Mouse (Mus musculus): Measurements from ENCODE around the gene Cd200r1.

Cd200r1 gene

DNA sequence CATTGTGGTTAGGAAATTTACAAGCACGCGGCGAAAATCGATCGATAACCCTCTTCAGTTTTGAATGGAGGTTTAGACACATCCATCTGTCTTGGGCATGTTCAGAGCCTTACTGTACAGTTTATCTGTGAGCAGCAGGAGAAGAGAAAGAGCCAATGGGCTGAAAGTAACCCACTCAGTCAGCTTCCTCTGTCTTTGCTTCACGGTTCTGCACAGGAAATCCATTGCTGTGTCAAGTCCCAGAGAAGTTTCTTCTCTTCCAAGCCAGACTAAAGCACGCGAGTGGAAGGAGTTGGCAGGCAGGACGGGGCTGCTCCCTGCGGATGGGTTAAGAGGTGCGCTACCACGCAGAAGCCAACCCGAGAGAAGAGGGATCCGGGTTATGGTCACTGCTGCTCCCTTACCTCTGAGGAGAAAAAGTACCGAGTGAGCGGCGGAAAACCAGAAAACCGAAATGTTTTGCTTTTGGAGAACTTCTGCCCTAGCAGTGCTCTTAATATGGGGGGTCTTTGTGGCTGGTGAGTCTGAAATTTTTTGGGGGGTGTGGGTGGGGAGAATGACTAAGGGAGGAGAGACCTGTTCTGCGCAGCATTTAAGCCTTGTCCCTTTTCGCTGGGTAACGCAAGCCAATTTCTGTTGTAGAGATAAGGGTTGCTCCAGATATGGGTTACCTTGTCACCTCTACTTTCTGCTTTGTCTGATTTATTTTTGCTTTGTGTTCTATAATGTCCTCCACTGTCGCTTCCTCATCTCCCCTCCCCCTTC is at the start of gene Cd200r1:
TSS of gene Cd200r1 (plus strand) at position 182 of the 765 bp plus-strand sequence.
- no peak for DNase-seq (ENCODE audit: inconsistent age in 2 of 2, low spot score in 1 of 2)

DNA sequence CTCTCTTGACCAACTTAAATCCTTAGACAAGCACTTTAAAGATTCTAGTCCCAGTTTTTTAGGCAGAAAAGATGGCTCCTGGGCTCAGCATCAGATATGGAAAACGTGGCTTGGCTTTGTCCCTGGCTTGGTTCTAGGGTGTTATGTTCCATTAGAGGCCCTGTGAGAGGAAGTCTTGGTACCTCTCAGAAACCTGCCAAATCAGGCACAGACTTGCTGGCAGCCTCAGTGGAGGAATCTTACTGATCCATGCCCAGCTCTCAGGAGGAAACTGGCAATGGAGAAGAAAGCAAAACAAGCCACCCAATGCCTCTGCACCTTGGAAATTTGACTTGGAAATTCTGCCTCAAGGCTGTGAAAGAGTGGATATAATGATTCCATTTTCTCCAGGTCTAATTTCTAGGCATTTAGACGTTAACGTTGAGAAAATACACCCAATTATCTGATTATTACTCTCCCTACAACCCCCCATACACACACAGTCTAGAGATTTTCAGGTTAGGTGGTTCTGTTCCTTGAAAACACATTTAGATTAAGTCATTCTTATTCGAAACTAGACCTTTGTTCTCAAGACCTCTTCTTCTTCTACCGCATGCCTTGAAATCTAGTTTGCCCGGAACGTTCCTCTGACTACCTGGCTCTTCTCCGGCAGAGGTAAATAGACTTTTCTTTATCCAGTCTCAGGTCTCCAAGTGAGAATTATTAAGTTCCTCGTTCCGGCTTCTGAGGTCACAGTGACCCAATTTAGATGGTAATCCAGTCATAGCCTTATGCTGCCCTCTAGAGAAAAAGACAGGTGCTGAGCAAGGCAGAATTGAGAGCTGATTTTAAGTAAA is 49.0 kb upstream of the Cd200r1 start:
- peak; percentile 34 to 86 for DNase-seq (ENCODE audit: inconsistent age in 2 of 2, low spot score in 1 of 2)

DNA sequence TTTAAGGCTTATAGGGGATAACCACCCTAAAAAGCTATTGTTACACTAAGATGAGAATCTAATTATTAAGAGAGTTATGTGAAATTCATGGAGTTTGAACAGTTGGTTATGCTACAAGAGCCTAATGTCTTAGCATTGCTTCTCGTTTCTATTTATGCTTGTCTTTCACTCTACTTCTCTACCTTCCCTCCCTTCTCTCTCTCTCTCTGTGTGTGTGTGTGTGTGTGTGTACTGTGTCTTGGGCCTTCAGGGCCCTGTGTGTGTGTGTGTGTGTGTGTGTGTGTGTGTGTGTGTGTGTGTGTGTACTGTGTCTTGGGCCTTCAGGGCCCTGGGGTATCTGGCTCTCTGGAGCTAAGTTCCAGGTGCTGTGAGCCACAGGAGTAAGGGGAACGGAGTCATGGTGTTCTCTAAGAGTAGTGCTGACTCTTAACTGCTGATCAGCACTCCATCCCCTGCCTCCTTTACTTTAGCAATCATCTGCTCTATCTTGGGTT is 48.3 kb upstream of the Cd200r1 start:
- no peak for DNase-seq (ENCODE audit: inconsistent age in 2 of 2, low spot score in 1 of 2)

DNA sequence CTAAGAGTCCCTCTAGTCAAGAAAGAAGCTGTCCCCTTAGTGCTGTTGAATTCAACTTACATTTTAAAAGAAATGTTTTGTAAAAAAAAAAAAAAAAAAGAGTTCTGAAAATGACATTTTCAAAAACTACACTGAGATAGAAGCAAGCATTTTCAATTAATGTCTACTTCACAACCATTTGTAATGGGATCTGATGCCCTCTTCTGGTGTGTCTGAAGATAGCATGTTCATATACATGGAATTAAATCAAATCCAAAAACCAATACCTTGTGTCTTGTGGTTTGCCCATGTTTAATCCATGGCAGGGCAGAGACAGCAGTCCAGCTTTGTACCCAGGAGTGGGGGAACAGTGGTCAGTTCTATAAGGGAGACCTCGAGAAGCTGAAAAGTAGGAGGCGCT is 47.7 kb upstream of the Cd200r1 start:
- peak in 1 of 2 experiments; percentile 31 for DNase-seq (ENCODE audit: inconsistent age in 2 of 2, low spot score in 1 of 2)

DNA sequence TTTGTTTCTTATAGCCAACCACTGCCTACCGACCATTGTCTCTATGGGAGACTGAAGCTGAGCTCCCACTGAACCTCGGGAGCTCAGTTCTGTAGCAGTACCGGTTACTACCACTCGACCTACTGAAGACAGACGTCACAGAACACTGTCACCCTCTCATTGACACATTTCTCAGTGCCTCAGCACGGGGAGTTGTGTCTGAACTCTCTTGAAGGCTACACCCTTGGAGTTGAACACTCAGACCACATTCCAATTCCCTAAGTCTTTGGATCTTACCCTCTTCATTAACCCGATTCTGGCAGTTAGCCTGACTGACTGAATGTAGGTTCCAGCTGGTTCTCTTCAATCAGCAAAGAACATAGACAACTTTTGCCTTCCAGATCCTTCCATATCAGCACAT is 46.2 kb upstream of the Cd200r1 start:
- peak in 1 of 2 experiments; percentile 63 for DNase-seq (ENCODE audit: inconsistent age in 2 of 2, low spot score in 1 of 2)

DNA sequence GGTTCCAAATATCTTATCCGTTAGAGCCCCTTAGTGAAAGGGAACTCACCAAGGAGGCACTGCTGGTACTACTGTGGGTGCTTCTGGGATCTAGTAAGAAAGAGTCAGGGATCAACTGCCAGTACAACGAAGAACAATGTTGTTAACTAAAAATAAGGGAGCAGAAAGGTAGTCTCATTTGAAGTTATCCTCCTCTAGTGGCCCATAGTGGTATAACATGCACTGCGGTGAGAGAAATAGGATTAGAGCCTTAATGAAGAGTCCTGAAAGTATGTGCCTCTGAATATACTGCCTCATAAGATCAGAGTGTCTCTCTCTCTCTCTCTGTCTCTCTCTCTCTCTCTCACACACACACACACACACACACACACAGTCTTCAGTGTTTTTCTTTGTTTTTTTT is 45.0 kb upstream of the Cd200r1 start:
- peak in 1 of 2 experiments; percentile 48 for DNase-seq (ENCODE audit: inconsistent age in 2 of 2, low spot score in 1 of 2)

DNA sequence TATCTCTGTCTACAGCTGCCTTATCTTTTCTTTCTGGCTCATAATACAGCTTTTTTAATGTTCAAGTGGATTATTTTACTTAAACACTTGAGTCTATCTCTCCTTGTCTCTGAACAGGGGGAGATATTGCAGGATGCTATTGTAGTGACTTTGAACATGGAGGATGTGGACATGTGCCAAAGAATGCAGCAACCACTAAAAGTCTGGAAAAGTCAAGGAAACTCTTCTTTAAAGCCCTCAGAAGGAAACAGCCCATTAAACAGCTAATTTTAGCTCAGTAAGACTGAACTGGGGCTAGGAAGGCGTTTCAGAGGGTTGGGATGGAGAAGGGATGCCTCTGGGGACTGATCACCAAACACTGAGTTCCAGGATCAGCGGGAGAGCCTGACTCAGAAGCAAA is 42.9 kb upstream of the Cd200r1 start:
- DNase-seq (ENCODE audit: inconsistent age in 2 of 2, low spot score in 1 of 2) = peak in 1 of 2 experiments; percentile 55

DNA sequence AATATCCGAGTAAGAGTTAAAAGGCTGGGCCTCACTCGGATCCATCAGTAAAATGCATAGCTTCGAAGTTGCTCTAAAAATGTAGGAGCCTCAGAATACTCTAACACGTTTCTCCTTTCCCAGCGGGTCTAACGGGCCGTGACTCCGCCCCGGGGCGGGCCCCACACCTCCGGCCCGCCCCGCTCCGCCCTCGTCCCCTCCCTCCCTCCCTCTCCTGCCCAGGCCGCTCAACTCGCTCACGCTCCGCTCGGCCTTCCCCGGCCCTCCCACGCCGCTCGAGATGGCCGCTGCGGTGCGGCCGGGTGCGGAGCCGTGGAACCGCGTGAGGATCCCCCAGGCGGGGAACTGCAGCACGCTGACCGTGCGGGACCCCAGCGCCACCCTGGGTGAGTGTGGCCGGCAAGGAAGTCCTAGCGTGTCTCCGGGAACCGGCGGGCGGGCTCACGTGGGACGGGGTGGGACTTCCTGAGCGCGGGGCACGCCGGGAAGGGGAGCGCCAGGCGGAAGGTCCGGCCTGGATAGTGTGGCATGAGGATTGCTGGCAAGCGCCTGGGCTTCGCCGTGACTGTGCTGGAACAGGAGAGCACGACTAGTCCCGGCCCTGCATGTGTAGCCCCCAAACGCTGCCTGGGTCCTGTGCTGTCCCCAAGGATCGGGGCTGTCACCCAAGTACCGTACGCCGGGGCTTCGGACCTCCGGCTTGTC is 41.3 kb upstream of the Cd200r1 start, which contains the start of gene Nepro:
TSS of gene Nepro (plus strand) at position 219 of the 705 bp plus-strand sequence.
- peak; percentile 97 to 100 for DNase-seq (ENCODE audit: inconsistent age in 2 of 2, low spot score in 1 of 2)

DNA sequence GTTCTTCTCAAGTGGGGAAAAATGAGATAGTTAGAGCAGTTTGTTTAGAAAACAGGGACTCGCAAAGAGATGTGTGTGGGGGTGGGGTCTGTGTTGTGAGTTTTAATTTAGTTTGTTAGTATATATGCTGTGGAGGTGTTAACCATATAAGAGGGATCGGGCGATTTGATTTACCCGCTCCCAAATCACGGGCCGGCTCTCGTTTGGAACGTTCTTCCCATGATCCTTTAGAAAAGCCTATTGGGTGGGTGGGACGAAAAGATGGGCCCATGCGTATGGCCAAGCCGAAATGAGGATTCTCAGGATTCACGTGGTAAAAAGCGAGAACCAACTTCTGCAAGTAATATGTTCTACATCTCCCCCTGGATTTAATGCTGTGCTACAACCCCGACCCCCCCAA is 40.7 kb upstream of the Cd200r1 start:
- DNase-seq (ENCODE audit: inconsistent age in 2 of 2, low spot score in 1 of 2) = no peak

DNA sequence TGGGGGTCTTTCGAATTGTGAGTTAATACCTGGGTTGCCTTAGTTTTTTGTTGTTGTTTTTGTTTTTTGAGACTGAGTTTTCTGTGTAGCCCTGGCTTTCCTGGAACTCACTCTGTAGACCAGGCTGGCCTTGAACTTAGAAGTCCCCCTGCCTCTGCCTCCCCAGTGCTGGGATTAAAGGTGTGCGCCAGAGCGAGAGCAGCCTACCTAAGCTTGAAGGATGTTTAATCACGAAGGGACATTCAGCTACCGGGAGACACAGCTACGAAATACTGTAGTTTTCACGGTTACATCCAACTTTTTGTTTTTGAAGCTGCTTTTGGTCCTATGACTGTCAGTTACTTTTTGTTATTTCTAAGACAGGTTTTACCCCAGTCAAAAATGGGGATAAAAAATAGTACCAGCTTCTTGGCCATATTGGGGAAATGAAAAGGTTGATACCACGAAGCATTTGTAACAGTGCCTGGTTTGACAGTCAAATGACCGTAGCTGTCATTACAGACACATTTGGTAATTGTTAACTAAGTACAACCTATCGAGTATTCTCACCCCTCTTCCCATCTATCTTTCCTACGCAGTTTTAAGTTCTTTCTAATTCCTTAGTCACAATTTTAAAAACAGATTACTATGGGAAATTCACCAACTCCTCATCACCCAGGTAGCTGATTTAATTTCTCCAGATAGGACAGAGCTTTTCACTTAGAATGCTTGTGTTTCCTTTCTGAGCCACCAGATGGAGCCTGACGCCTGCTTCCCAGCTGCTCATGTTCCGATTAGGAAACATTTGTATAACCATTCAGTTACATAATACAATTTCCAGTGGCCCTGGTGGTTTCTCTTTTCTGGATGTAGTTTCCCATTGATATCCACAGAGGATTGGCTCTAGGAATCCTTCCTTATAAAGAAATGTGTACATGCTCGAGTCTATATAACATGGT is 40.0 kb upstream of the Cd200r1 start:
- peak; percentile 78 to 95 for DNase-seq (ENCODE audit: inconsistent age in 2 of 2, low spot score in 1 of 2)

DNA sequence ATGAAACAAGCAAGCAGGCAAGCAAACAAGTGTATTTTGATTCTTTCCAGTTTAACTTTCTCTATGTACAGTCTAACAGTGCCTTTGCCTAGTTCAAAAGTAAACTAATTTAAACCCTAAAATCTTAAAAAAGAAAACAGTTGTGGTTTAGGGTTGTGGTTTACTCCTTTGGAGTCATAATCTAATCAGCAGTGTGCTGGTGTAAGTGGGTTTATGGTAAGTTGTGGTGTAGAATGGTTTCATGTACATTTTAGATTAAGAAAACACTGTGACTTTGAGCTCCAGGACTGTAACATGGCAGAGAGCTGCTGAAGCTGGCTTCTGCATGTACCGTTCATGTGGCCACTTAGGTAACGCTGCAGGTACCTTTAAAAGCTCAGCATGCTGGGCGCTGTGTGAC is 38.0 kb upstream of the Cd200r1 start:
- DNase-seq (ENCODE audit: inconsistent age in 2 of 2, low spot score in 1 of 2) = no peak

DNA sequence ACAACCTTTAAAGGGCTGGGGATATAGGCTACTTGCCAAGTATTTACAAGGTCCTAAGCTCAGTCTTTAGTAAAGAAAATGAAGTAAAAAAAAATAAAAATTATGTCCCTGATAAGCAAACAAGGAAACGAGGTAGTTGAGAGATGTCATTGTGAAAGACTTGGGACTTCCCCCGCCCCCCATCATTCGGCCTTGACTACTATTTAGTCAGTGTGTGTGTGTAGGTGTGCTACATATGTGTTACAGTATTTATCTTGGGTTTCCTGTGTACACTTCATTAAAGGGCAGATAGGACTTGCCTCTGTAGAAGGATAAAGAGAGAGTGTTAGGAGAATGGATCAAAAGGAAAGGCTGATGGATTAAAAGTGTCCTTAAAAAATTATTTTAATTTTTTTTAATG is 31.5 kb upstream of the Cd200r1 start:
- DNase-seq (ENCODE audit: inconsistent age in 2 of 2, low spot score in 1 of 2) = peak in 1 of 2 experiments; percentile 56

DNA sequence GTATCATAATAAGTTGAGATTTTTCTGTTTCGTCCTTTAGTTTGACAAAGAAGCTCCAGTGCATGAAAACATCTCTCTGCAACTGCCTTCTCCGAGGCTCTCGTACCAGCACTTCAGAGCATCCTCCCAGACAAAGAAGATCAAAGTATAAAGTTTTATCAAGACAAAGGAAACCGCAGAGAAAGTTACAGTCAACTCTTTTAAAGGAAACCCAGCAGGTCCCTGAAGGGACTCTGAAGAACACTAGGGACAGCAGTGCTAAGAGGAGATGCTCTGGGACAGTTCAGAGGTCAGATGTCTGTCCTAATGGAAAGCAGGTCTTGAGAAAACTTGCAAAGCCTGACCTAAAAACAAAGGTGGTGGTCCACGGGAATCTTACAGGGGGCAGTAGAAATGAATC is 29.9 kb upstream of the Cd200r1 start:
- DNase-seq (ENCODE audit: inconsistent age in 2 of 2, low spot score in 1 of 2) = no peak

DNA sequence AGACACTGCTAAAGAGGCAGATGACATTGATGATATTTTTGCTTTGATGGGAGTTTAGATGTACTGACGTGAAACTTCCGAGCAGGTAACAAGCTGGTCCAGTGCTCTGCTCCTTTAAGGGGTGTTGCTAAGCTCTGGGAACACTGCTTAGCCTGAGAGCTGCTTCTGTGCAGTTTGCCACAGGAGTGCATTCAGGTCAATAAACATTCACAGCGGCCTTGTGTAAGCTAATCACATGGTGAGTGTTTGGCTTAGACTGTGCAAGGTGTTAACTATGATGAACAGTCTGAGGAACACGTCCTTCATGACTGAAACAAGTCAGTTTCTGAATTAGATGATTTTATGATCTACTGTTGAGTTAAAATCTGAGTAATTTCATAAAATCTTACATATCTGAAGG is 29.4 kb upstream of the Cd200r1 start:
- no peak for DNase-seq (ENCODE audit: inconsistent age in 2 of 2, low spot score in 1 of 2)

DNA sequence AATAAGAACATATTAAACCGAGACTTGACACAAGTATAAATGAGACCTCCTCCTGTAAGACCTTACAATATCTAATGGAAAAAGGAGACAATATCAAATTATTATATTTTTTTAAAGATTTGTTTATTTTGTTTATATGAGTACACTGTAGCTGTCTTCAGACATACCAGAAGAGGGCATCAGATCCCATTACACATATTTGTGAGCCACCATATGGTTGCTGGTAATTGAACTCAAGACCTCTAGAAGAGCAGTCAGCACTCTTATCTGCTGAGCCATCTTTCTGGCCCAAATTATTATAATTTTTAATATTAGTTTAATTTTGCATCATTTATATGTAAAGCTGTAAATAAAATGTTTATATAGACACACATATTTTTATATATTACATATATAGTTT is 22.8 kb upstream of the Cd200r1 start:
- no peak for DNase-seq (ENCODE audit: inconsistent age in 2 of 2, low spot score in 1 of 2)

DNA sequence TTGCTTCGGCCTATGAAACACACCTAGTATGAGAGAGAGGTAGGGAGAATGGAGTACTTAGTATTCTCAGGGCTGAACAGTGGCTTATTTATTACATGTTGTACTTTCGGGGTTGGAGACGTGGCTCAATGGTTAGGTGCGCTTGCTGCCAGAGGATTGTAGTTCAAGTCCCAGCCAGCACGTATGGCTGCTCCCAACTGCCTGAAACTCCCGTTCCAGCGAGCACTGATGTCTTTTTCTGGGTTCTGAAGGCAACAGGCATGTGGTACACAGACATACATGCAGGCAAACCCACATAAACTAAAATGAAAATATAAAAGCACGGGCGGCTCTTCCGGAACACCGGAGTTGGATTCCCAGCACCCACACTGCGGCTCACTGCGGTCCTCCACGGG is 20.1 kb upstream of the Cd200r1 start:
- DNase-seq (ENCODE audit: inconsistent age in 2 of 2, low spot score in 1 of 2) = no peak

DNA sequence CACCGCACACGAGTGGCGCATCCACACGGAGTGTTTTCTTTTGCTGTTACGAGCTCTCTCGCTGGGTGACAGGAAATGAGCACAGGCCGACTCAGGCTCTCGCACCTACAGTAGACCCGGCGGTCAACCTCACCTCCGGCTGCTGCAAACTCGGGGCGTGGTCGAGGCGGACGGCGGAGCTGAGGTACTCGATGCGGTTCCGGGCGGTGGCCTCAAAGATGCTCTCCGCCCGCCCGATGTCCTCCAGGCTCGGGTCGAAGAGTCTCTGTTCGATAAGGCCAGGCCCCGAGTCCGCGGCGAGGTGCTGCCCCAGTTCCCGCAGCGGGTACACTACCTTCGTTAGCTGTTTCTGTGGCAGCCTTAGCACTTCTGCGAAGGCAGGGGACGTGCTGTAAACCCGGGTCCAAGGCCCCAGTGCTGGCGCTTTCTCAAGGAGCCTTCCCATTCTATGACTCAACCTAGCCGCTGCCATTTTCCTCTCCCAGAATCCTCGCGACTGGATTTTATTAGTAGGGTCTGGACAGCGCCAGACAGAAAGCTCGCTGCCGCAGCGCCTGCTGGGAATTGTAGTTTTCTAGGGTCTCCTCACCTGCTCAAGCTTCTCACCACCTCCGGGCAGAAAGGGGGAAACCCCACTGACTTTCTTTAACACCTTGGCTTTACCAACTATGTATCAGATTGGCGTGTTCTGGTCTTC is 19.5 kb upstream of the Cd200r1 start, which contains the start of gene Gtpbp8:
TSS of gene Gtpbp8 (minus strand) at position 498 of the 697 bp plus-strand sequence.
- peak; percentile 89 to 97 for DNase-seq (ENCODE audit: inconsistent age in 2 of 2, low spot score in 1 of 2)

DNA sequence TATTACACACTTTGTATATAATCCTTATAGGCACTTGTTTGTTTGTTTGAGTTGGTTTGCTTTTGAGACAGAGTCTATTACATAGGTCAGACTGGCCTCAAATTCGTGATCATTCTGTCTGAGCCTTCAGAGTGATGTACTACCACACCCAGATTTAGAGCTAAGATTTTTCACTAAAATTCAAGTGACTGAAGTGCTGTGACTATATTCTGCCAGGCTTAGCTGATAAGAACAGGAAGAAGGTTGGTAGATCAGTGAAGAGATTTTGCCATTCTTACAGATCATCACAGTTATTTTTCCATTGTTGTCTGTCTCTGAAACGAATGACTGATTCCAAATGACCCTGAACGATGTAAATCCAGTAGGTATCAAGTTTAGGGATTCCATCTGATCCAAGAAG is 17.5 kb upstream of the Cd200r1 start:
- no peak for DNase-seq (ENCODE audit: inconsistent age in 2 of 2, low spot score in 1 of 2)

DNA sequence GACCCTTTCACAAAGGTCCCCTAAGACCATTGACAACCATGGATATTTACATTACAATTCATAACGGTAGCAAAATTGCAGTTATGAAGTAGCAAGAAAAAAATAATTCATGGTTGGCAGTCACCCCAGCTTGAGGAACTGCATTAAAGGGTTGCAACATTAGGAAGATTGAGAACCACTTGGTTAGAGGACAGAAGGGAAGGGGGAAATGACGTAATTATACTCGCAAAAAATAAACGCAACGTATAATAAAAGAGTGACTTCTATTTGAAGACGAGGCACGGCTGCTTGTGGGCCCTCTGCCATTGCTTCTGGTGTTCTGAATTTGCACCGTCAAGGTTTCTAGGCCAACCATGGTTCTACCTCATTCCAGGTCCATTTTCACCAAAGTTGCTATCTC is 7.8 kb upstream of the Cd200r1 start:
- no peak for DNase-seq (ENCODE audit: inconsistent age in 2 of 2, low spot score in 1 of 2)

DNA sequence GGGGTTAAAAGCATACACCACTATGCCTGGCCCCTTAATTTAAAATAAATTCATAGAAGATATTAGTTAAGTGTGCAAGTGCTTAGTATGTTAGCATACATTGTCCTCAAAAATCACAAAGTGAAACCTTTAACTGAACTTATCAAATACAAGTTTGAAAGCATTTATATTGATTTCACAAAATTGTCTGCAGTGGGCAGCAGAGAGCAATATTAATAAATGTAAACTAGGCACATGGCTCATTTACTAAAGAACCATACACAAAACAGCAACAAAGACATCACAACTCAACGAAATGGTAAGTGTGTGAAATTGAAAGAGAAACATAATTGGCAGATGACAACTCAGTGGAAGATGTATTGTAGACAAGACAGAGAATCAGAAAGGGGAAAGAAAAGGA is 3.7 kb upstream of the Cd200r1 start:
- DNase-seq (ENCODE audit: inconsistent age in 2 of 2, low spot score in 1 of 2) = no peak

Data from adrenal gland, adult (tissue).